Mouse (Mus musculus): ENCODE measurements at regions not wholly inside any gene's neighbourhood (a gene's known extent, or its start where the extent isn't known, plus 50 kb on each side); places are given as distances from the start of the nearest gene placed in this dataset.

- no peak overlapping the region for H3K4me2 ChIP-seq
These were observed 280.7 kb upstream of the Paip1 start for GRCm38 (mm10) chr13:119147701-119148100.

DNA sequence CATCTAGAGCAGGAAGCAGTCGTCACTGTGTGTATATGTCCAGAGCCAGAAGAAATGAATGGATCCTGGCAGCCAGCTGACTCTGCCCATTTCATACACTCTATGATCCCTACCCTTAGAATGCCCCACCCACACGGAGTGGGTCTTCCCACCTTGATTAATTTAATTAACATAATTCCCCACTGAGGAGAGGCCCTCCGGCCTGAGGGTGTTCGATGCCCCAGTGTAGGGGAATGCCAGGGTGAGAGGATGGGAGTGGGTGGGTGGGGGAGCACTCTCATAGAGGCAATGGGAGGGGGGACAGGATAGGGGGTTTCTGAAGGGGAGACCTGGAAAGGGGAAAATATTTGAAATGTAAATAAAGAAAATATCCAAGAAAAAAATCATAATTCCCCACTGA, 279.3 kb upstream of the Paip1 start:
- H3K4me3 ChIP-seq (replicated peaks), result no peak overlapping the region
- H3K4me1 ChIP-seq, result no peaks in the 10 kb centered on the region
- ATAC-seq (ENCODE audit: low FRiP score), result peak; percentile 39; the same call in 1 of the 2 replicates
- H3K27me3 ChIP-seq, result no peaks in the 10 kb centered on the region
- WGBS, result 80% methylated on average over 4 of the region's 4 CpGs
- H3K9me3 ChIP-seq, result no peaks in the 10 kb centered on the region
- H3K4me2 ChIP-seq, result no peak overlapping the region
- no peaks in the 10 kb centered on the region for H3K36me3 ChIP-seq (replicated peaks)
- H3K9ac ChIP-seq, result no peak overlapping the region
- H3K27ac ChIP-seq, result no peak overlapping the region

More at GRCm38 (mm10) chr13:119147701-119148100, 280.7 kb upstream of the Paip1 start:
- no peak overlapping the region for H3K27ac ChIP-seq
- ATAC-seq (ENCODE audit: low FRiP score), result no peak
- H3K9me3 ChIP-seq, result no peaks in the 10 kb centered on the region
- no peaks in the 10 kb centered on the region for H3K4me1 ChIP-seq
- H3K4me3 ChIP-seq (replicated peaks), result no peak overlapping the region
- 83% methylated on average over 3 of the region's 3 CpGs for WGBS
- no peak overlapping the region for H3K9ac ChIP-seq
- H3K27me3 ChIP-seq, result no peaks in the 10 kb centered on the region
- H3K36me3 ChIP-seq (replicated peaks), result no peaks in the 10 kb centered on the region

- no peaks in the 10 kb centered on the region for H3K4me1 ChIP-seq
- 89% methylated on average over 4 of the region's 4 CpGs for WGBS
These were observed 277.4 kb upstream of the Paip1 start for GRCm38 (mm10) chr13:119150847-119151548.

DNA sequence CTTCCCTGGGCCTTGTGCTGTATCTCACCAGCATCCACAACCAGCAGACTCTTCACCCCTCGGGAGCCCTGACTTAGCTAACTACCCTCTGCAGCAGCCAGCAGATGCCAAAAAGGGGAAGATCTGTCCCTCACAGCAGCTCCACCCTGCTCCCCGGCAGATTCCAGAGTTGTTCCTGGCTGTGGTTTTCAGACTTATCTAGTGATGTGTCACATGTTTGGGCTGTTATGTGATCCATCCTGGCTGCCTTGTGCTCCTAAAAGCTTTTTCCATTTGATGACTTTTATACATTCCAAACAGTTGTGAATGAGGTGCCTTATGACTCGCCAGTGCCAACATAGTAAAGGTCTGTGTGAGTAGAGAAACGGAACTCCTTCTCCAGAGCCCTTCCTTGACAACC, 250.6 kb upstream of the Paip1 start:
- Histone ChIP-seq H3K36me3 (replicated peaks) (no peaks in the 10 kb centered on the region), H3K27ac (no peak overlapping the region), H3K9ac (no peak overlapping the region), H3K4me1 (no peaks in the 10 kb centered on the region), H3K9me3 (no peaks in the 10 kb centered on the region), H3K27me3 (no peaks in the 10 kb centered on the region), H3K4me2 (no peak overlapping the region), H3K4me3 (replicated peaks) (no peak overlapping the region)
- WGBS, result 91% methylated on average over 4 of the region's 4 CpGs
- no peak for ATAC-seq (ENCODE audit: low FRiP score)

More at GRCm38 (mm10) chr13:119150847-119151548, 277.4 kb upstream of the Paip1 start:
- H3K36me3 ChIP-seq (replicated peaks), result no peaks in the 10 kb centered on the region
- H3K9ac ChIP-seq, result no peak overlapping the region
- no peak for ATAC-seq (ENCODE audit: low FRiP score)
- no peaks in the 10 kb centered on the region for H3K27me3 ChIP-seq
- no peak overlapping the region for H3K4me3 ChIP-seq (replicated peaks)
- no peak overlapping the region for H3K4me2 ChIP-seq
- no peak overlapping the region for H3K27ac ChIP-seq
- no peaks in the 10 kb centered on the region for H3K9me3 ChIP-seq

- ATAC-seq (ENCODE audit: low FRiP score), result no peak
- no peaks in the 10 kb centered on the region for H3K9me3 ChIP-seq
- no peaks in the 10 kb centered on the region for H3K4me1 ChIP-seq
- no peak overlapping the region for H3K4me3 ChIP-seq (replicated peaks)
- no peak overlapping the region for H3K9ac ChIP-seq
- H3K27ac ChIP-seq, result no peak overlapping the region
- no peaks in the 10 kb centered on the region for H3K27me3 ChIP-seq
- H3K4me2 ChIP-seq, result no peak overlapping the region
- WGBS, result 82% methylated on average over 5 of the region's 5 CpGs
- no peaks in the 10 kb centered on the region for H3K36me3 ChIP-seq (replicated peaks)
These were observed 250.2 kb upstream of the Paip1 start for GRCm38 (mm10) chr13:119178212-119178611.

- Histone ChIP-seq H3K4me3 (replicated peaks) (no peak overlapping the region), H3K9me3 (no peaks in the 10 kb centered on the region), H3K4me1 (no peaks in the 10 kb centered on the region), H3K9ac (no peak overlapping the region), H3K27ac (no peak overlapping the region), H3K27me3 (no peaks in the 10 kb centered on the region), H3K36me3 (replicated peaks) (no peaks in the 10 kb centered on the region), H3K4me2 (no peak overlapping the region)
- WGBS, result 41% methylated on average over 1 of the region's 1 CpGs
- ATAC-seq (ENCODE audit: low FRiP score), result no peak
These were observed 249.1 kb upstream of the Paip1 start for GRCm38 (mm10) chr13:119179157-119179920.

DNA sequence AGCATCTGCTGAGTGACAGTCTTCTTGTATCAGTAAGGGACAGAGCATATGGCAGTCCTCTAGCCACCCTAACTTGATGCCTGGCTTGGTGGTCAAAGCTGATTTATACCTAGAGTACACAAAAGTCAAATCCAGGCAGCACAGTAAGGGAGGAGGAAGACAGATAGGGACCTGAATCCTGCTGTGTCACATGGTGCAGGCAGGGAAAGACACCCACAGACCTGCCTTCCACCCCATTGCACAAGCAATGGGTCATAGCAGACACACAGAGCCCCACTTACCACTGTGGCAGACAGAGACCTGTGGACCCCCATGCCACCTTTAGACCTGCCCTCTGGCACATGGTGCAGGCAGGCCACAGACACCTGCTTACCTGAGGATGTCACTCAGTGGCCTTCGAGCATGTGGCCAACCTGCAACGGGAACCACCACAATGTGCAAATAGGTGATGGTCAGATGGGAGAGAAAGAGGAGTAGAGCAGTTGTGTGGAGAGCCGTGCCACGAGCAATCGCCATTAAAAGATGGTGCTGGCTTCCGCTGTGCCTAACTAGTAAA, 244.0 kb upstream of the Paip1 start:
- no peak for ATAC-seq (ENCODE audit: low FRiP score)
- no peak overlapping the region for H3K27ac ChIP-seq
- no peak overlapping the region for H3K4me2 ChIP-seq
- no peak overlapping the region for H3K9ac ChIP-seq
- H3K36me3 ChIP-seq (replicated peaks), result no peaks in the 10 kb centered on the region
- no peak overlapping the region for H3K4me3 ChIP-seq (replicated peaks)
- over 99% methylated on average over 6 of the region's 6 CpGs for WGBS
- no peaks in the 10 kb centered on the region for H3K27me3 ChIP-seq
- no peaks in the 10 kb centered on the region for H3K4me1 ChIP-seq
- no peaks in the 10 kb centered on the region for H3K9me3 ChIP-seq

DNA sequence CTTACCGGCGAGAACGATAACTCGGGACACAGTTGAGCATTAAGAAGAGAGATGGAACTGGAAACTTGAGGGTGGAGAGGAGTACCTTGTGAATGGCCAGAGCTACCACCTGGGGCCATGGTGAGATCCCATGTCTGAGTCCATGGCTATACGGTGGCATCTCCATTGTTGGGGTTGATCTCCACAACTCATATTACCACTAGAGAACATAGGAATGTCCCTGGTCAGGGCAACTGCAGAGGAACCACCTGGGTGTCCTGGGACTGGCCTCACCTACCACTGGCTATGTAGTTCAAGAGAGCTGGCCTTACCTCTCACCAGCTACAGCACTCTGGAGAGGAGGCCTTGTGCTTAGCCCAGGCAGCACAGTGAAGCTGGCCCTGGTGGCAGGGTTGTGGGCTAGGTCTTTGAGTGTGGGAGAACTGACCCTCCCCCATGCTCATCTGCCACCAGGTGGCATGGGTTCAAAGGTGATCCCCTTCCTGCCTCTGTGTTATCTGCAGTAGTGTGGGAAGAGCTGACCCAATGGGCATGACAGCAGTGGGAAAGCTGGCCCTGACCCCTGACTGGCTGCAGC, 242.7 kb upstream of the Paip1 start:
- ATAC-seq (ENCODE audit: low FRiP score), result 0 out of 2 replicates have a peak, but pooled peaks have one; percentile 30
- H3K4me3 ChIP-seq (replicated peaks), result no peak overlapping the region
- H3K27me3 ChIP-seq, result no peaks in the 10 kb centered on the region
- H3K9ac ChIP-seq, result no peak overlapping the region
- no peak overlapping the region for H3K27ac ChIP-seq
- no peaks in the 10 kb centered on the region for H3K9me3 ChIP-seq
- no peaks in the 10 kb centered on the region for H3K36me3 ChIP-seq (replicated peaks)
- H3K4me1 ChIP-seq, result no peaks in the 10 kb centered on the region
- H3K4me2 ChIP-seq, result no peak overlapping the region
- 95% methylated on average over 5 of the region's 5 CpGs for WGBS

DNA sequence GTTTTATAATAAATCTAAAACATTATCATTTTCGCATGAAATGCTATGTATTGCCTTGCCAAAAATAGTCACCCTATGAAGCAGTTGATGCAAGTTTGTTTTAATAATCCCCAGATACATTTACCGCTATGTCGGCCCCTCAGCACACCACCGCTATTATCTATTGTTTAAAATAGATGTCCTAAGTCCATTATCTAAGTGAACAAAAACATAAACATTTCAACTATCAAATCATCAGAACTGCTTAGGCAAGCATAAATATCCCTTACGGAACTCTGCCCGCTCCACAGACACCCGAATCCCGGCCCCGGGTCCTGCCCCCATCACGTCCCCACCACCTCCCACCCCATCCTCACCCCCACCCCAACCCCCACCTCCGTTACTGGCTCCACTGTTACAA, 196.8 kb upstream of the Paip1 start:
- Histone ChIP-seq H3K9me3 (no peaks in the 10 kb centered on the region), H3K4me1 (no peaks in the 10 kb centered on the region), H3K4me2 (no peak overlapping the region), H3K27me3 (no peaks in the 10 kb centered on the region), H3K9ac (no peak overlapping the region), H3K27ac (no peak overlapping the region), H3K36me3 (replicated peaks) (no peaks in the 10 kb centered on the region), H3K4me3 (replicated peaks) (no peak overlapping the region)
- 93% methylated on average over 11 of the region's 11 CpGs for WGBS
- ATAC-seq (ENCODE audit: low FRiP score), result no peak

- no peaks in the 10 kb centered on the region for H3K27me3 ChIP-seq
- no peak overlapping the region for H3K4me2 ChIP-seq
- H3K4me1 ChIP-seq, result no peaks in the 10 kb centered on the region
- 59% methylated on average over 8 of the region's 8 CpGs for WGBS
- H3K4me3 ChIP-seq (replicated peaks), result no peak overlapping the region
- no peak overlapping the region for H3K27ac ChIP-seq
- no peaks in the 10 kb centered on the region for H3K9me3 ChIP-seq
- H3K36me3 ChIP-seq (replicated peaks), result no peaks in the 10 kb centered on the region
- ATAC-seq (ENCODE audit: low FRiP score), result no peak
- no peak overlapping the region for H3K9ac ChIP-seq
These were observed 196.0 kb upstream of the Paip1 start for GRCm38 (mm10) chr13:119232100-119233029.

GRCm38 (mm10) chr13:119233030-119233385, 195.4 kb upstream of the Paip1 start:
- ATAC-seq (ENCODE audit: low FRiP score), result no peak
- H3K36me3 ChIP-seq (replicated peaks), result no peaks in the 10 kb centered on the region
- no peaks in the 10 kb centered on the region for H3K4me1 ChIP-seq
- no peaks in the 10 kb centered on the region for H3K9me3 ChIP-seq
- no peaks in the 10 kb centered on the region for H3K27me3 ChIP-seq
- no peak overlapping the region for H3K4me2 ChIP-seq
- 94% methylated on average over 4 of the region's 4 CpGs for WGBS
- no peak overlapping the region for H3K9ac ChIP-seq
- H3K4me3 ChIP-seq (replicated peaks), result no peak overlapping the region
- no peak overlapping the region for H3K27ac ChIP-seq

DNA sequence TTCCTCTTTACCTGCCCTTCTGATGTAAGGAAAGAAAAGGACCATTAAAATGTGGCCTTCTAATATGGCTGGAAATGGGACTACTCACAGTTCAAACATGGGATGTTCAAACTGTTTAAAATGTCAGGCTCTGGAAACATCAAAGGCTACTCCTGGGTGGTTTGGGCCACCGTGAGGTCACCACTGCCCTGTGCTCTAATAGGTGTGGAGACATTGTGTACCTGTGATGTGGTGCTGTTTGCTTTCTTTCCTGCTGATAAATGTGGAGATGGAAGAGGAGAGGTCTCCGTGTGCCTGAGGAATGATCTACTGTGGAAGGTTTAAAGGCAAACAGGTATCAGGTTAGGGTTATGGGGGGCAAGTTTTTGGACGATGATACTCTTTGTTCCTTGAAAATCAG, 194.5 kb upstream of the Paip1 start:
- H3K4me2 ChIP-seq, result no peak overlapping the region
- H3K27me3 ChIP-seq, result no peaks in the 10 kb centered on the region
- H3K4me3 ChIP-seq (replicated peaks), result no peak overlapping the region
- WGBS, result 88% methylated on average over 3 of the region's 3 CpGs
- no peak overlapping the region for H3K27ac ChIP-seq
- H3K9me3 ChIP-seq, result no peaks in the 10 kb centered on the region
- no peak overlapping the region for H3K9ac ChIP-seq
- H3K36me3 ChIP-seq (replicated peaks), result no peaks in the 10 kb centered on the region
- H3K4me1 ChIP-seq, result no peaks in the 10 kb centered on the region
- ATAC-seq (ENCODE audit: low FRiP score), result no peak

Data from forebrain, embryonic 12.5 days (tissue).